Mouse (Mus musculus): ENCODE results near the gene Fosl1. TPM values are rescaled to one million over a fixed set of nuclear protein-coding genes. Genes with fewer than 3 reads are reported as not detected.

Fosl1 gene
- polyA plus RNA-seq, 1 experiment from 2014 or later: not detected

DNA sequence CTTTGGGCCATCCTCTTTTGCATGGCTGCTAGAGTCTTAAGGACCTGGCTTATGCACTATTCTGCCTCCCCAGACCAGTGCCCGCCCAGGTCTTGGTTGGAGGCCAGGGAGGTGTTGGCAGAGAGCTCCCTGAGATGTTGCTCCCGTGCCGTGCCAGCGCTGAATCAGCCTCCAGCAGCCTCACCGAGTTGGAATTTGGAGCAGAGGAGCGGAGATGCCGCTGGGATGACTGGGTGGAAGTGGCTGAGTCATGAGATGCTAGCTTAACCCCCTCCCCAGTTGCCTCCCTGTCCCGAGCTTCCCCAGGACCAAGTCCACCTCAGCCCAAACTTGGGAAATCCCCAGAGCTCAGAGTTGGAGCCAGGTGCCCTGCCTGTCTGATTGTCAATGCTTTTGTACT lies 17.5 kb upstream of the Fosl1 start:
- peaks cover 9% of the 10 kb centered on the region for H3K36me3 ChIP-seq (ENCODE audit: control insufficient read depth, insufficient read depth, low read length)
- no peak overlapping the region for H3K9ac ChIP-seq (ENCODE audit: low read length)
- no peaks in the 10 kb centered on the region for H3K27me3 ChIP-seq (ENCODE audit: control insufficient read depth, insufficient read depth, low read depth, low read length)
- no peak overlapping the region for H3K4me3 ChIP-seq (ENCODE audit: low read length)
- no peak for ATAC-seq (ENCODE audit: low read depth)
- no peak overlapping the region for H3K4me2 ChIP-seq (ENCODE audit: low read depth, low read length)
- peaks cover 29% of the 10 kb centered on the region for H3K4me1 ChIP-seq (replicated peaks; ENCODE audit: control insufficient read depth, insufficient read depth, low read length)
- 60% methylated on average over 8 of the region's 8 CpGs for WGBS
- H3K9me3 ChIP-seq (ENCODE audit: control insufficient read depth, low read length): no peaks in the 10 kb centered on the region
- H3K27ac ChIP-seq (ENCODE audit: low read length): no peak overlapping the region

DNA sequence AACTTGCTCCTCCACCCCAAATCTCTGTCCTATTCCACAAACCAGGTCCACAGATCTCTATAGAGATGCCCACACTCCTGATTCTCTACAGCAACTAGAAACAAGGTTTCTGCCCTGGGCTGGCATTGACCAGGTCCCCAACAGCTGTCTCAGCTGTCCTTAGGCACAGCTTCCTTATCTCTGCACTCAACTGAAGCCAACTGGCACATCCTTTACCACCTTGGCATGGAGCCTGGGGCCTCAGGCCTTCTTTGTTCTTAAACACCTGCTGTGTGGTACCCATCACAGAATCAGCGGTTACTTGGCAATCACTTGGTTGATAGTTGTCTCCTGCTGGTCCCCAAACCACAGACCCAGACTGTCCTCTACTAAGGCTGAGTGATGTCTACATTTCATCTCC lies 16.9 kb upstream of the Fosl1 start:
- no peak overlapping the region for H3K27ac ChIP-seq (ENCODE audit: low read length)
- no peak overlapping the region for H3K4me2 ChIP-seq (ENCODE audit: low read depth, low read length)
- H3K9ac ChIP-seq (ENCODE audit: low read length): no peak overlapping the region
- H3K27me3 ChIP-seq (ENCODE audit: control insufficient read depth, insufficient read depth, low read depth, low read length): no peaks in the 10 kb centered on the region
- H3K9me3 ChIP-seq (ENCODE audit: control insufficient read depth, low read length): no peaks in the 10 kb centered on the region
- ATAC-seq (ENCODE audit: low read depth): no peak
- peaks cover 9% of the 10 kb centered on the region for H3K36me3 ChIP-seq (ENCODE audit: control insufficient read depth, insufficient read depth, low read length)
- 79% methylated on average over 1 of the region's 1 CpGs for WGBS
- peaks cover 29% of the 10 kb centered on the region for H3K4me1 ChIP-seq (replicated peaks; ENCODE audit: control insufficient read depth, insufficient read depth, low read length)
- no peak overlapping the region for H3K4me3 ChIP-seq (ENCODE audit: low read length)

DNA sequence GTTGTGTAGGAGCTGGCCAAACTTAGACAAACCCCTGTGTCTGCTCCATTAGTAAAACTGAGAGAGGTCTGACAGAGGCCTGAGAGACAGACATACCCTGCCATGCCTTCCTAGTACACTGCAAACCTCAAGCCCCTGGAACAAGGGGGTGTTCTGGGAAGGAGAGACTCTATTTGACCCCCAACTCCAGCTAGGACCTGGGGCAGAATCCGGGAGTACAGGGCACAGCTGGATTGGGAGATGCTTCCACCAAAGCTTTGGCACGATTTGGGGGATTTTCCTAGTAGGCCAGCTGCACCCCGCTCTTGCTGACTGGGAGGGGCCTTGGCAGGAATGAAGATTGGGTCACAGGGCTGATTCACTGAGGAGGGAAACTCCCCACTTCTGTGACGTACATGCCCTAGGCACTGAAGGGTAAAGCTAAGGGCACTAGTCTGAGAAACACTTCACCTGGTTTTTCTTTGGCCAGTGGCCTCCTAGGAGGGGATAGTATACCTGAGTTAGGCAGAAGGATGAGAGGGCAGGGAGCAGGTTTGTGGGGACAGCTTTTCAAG lies 15.4 kb upstream of the Fosl1 start:
- Histone ChIP-seq H3K27me3 (ENCODE audit: control insufficient read depth, insufficient read depth, low read depth, low read length) (no peaks in the 10 kb centered on the region), H3K27ac (ENCODE audit: low read length) (no peak overlapping the region), H3K4me1 (replicated peaks; ENCODE audit: control insufficient read depth, insufficient read depth, low read length) (peaks cover 17% of the 10 kb centered on the region), H3K36me3 (ENCODE audit: control insufficient read depth, insufficient read depth, low read length) (peaks cover 4% of the 10 kb centered on the region), H3K9ac (ENCODE audit: low read length) (no peak overlapping the region), H3K4me2 (ENCODE audit: low read depth, low read length) (no peak overlapping the region), H3K4me3 (ENCODE audit: low read length) (no peak overlapping the region), H3K9me3 (ENCODE audit: control insufficient read depth, low read length) (no peaks in the 10 kb centered on the region)
- no peak for ATAC-seq (ENCODE audit: low read depth)
- WGBS: 68% methylated on average over 4 of the region's 4 CpGs

DNA sequence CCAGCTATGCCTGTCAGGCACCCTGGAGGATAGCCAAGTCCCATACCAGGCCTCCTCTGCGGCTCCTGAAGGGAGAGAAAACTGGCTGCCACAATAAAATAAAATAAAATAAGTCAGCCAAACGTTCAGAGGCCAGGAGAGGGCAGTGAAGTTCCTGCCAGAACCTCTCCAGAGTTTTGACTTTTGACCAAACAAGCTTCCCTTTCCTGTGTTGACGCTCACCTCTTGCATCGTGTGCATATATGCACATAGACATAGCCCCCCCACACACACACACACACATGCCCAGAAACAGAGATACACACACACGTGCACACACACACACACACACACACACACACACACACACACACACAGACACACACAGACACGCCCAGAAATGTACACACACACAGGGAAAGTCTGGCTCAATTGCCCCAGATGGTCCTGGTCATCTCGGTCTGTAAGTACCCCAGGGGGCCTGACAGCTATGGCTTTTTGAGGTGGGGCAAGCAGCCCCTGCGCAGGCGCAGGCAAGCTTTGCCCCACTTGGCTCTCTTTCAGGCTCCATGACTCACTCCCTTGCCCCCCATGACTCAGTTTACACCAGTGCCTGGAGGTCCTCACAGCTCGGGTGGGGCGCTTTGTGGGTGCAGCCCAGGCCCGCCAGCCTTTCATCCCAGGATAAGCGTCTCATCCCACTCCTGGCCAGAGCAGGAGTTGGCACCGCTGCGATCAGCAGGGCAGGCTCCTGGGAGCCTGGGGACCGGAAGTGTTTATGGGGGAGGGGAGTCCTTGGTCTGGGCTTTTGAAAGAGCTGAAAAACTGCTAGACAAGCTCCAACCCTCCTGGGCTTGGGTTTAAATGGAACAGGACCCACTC lies 14.1 kb upstream of the Fosl1 start:
- Histone ChIP-seq H3K27ac (ENCODE audit: low read length) (peak overlapping the region; percentile 77), H3K4me3 (ENCODE audit: low read length) (peak overlapping the region; percentile 39), H3K9me3 (ENCODE audit: control insufficient read depth, low read length) (no peaks in the 10 kb centered on the region), H3K27me3 (ENCODE audit: control insufficient read depth, insufficient read depth, low read depth, low read length) (no peaks in the 10 kb centered on the region), H3K36me3 (ENCODE audit: control insufficient read depth, insufficient read depth, low read length) (no peaks in the 10 kb centered on the region), H3K9ac (ENCODE audit: low read length) (peak overlapping the region; percentile 58), H3K4me1 (replicated peaks; ENCODE audit: control insufficient read depth, insufficient read depth, low read length) (peaks cover 17% of the 10 kb centered on the region), H3K4me2 (ENCODE audit: low read depth, low read length) (peak overlapping the region; percentile 64)
- WGBS: 6% methylated on average over 16 of the region's 16 CpGs
- ATAC-seq (ENCODE audit: low read depth): peak; percentile 83

DNA sequence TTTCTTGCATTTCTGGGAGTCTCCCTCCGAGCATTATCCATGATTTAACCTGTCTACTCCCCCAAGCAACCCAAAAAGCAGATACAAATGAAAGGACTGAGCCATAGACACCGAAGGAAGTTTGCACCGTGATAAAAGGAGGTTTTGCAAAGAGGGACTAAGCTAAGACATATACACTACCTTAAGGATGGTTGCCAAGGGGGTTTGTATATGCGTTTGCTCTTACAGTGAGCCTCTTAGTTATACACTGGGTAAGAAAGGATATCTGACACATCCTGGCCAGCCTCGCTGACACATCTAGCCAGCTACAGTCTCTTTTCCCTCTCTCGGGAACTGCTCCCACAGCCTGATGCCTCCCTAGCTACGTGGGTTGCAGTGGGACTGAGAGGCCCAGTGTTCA lies 13.4 kb upstream of the Fosl1 start:
- H3K4me2 ChIP-seq (ENCODE audit: low read depth, low read length): peak overlapping the region; percentile 64
- peaks cover 17% of the 10 kb centered on the region for H3K4me1 ChIP-seq (replicated peaks; ENCODE audit: control insufficient read depth, insufficient read depth, low read length)
- H3K36me3 ChIP-seq (ENCODE audit: control insufficient read depth, insufficient read depth, low read length): no peaks in the 10 kb centered on the region
- H3K27me3 ChIP-seq (ENCODE audit: control insufficient read depth, insufficient read depth, low read depth, low read length): no peaks in the 10 kb centered on the region
- peak overlapping the region; percentile 58 for H3K9ac ChIP-seq (ENCODE audit: low read length)
- H3K4me3 ChIP-seq (ENCODE audit: low read length): peak overlapping the region; percentile 39
- no peak for ATAC-seq (ENCODE audit: low read depth)
- H3K9me3 ChIP-seq (ENCODE audit: control insufficient read depth, low read length): no peaks in the 10 kb centered on the region
- H3K27ac ChIP-seq (ENCODE audit: low read length): peak overlapping the region; percentile 77
- 53% methylated on average over 7 of the region's 7 CpGs for WGBS

DNA sequence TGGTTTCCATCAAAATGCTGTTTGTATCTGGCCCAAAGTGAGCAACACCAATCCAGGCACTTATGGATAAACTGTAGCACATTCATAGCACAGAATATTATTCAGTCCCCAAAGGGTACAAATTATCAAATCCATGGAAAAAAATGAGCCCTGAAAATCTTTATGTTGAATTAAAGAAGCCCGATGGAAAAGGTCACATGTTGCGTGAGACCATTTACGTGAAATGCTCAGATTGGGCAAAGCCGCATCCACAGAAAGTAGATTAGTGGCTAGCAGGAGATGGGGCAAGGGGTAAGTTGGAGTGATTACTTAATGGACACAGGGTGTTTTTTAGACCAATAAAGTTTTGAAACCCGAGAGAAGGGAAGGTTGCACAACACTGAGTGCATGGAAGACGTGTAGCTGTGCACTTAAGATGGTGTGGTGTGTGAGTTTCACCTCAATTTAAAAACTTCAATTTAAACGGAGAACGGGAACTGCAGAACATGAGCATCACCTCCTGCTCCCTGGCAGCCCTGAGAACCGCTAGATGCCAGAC lies 2.9 kb upstream of the Fosl1 start:
- 51% methylated on average over 9 of the region's 9 CpGs for WGBS
- H3K9me3 ChIP-seq (ENCODE audit: control insufficient read depth, low read length): peaks cover 5% of the 10 kb centered on the region; the same call in 1 of the 2 replicates
- H3K9ac ChIP-seq (ENCODE audit: low read length): no peak overlapping the region
- peaks cover 19% of the 10 kb centered on the region for H3K4me1 ChIP-seq (replicated peaks; ENCODE audit: control insufficient read depth, insufficient read depth, low read length)
- no peak overlapping the region for H3K4me2 ChIP-seq (ENCODE audit: low read depth, low read length)
- no peak overlapping the region for H3K4me3 ChIP-seq (ENCODE audit: low read length)
- no peaks in the 10 kb centered on the region for H3K36me3 ChIP-seq (ENCODE audit: control insufficient read depth, insufficient read depth, low read length)
- H3K27ac ChIP-seq (ENCODE audit: low read length): no peak overlapping the region
- H3K27me3 ChIP-seq (ENCODE audit: control insufficient read depth, insufficient read depth, low read depth, low read length): peaks cover 29% of the 10 kb centered on the region
- no peak for ATAC-seq (ENCODE audit: low read depth)

DNA sequence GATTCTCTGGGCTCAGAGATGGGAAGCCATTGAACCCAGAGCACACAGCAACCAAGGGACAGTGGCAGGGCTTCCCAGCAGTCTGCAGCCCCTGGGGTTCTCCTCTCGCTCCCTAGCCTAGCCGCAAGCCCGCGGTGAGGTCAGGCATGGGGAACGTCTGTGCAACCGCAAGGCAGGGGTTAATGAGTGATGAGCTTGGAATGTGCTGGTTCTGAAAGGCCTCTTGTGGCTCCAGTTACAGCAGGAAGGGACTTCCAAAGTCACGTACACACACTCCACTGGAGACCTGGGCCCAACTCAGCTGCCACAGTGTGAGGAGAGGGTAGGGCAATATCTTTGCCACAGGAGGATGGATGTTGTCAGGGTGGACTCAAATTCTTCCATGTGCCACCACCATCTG lies 2.4 kb upstream of the Fosl1 start:
- Histone ChIP-seq H3K27ac (ENCODE audit: low read length) (no peak overlapping the region), H3K4me3 (ENCODE audit: low read length) (no peak overlapping the region), H3K27me3 (ENCODE audit: control insufficient read depth, insufficient read depth, low read depth, low read length) (peaks cover 31% of the 10 kb centered on the region), H3K4me2 (ENCODE audit: low read depth, low read length) (no peak overlapping the region), H3K36me3 (ENCODE audit: control insufficient read depth, insufficient read depth, low read length) (no peaks in the 10 kb centered on the region), H3K9ac (ENCODE audit: low read length) (0 out of 2 replicates have a peak overlapping the region, but pooled peaks have one; percentile 31), H3K4me1 (replicated peaks; ENCODE audit: control insufficient read depth, insufficient read depth, low read length) (peaks cover 19% of the 10 kb centered on the region), H3K9me3 (ENCODE audit: control insufficient read depth, low read length) (peaks cover 5% of the 10 kb centered on the region; the same call in 1 of the 2 replicates)
- 0 out of 2 replicates have a peak, but pooled peaks have one; percentile 34 for ATAC-seq (ENCODE audit: low read depth)
- 30% methylated on average over 7 of the region's 7 CpGs for WGBS

DNA sequence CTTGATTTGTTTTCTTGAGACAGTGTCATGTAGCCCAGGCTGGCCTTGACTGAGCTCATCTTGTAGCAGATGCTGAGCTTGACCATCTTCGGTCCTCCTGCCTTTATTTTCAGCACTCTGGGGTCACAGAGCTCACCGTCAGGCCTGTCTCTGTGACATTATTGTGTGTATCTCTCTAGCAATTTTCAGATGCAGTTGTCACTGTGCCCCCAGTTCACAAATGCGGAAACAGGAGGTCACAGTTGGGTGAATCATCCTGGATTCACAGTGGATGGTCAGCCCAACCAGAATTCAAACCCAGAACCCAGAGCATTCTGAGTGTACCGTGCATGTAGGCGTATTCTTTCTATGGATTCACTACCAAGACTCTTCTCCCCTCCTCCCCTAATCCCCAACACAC lies 1.6 kb upstream of the Fosl1 start:
- H3K27ac ChIP-seq (ENCODE audit: low read length): no peak overlapping the region
- no peak overlapping the region for H3K4me2 ChIP-seq (ENCODE audit: low read depth, low read length)
- no peaks in the 10 kb centered on the region for H3K9me3 ChIP-seq (ENCODE audit: control insufficient read depth, low read length)
- H3K36me3 ChIP-seq (ENCODE audit: control insufficient read depth, insufficient read depth, low read length): no peaks in the 10 kb centered on the region
- H3K4me1 ChIP-seq (replicated peaks; ENCODE audit: control insufficient read depth, insufficient read depth, low read length): peaks cover 19% of the 10 kb centered on the region
- 85% methylated on average over 5 of the region's 5 CpGs for WGBS
- H3K27me3 ChIP-seq (ENCODE audit: control insufficient read depth, insufficient read depth, low read depth, low read length): peaks cover 36% of the 10 kb centered on the region
- H3K9ac ChIP-seq (ENCODE audit: low read length): no peak overlapping the region
- ATAC-seq (ENCODE audit: low read depth): no peak
- no peak overlapping the region for H3K4me3 ChIP-seq (ENCODE audit: low read length)

All from lung, embryonic 16.5 days (tissue).